Mouse (Mus musculus) erythroblast, embryonic 14.5 days (primary cell): ENCODE measurements around the gene Iqcd.

ENCODE experiments used
- GATA1 ChIP-seq: IDR thresholded peaks from 2 replicates; pipeline ENCODE4 v1.6.1; 2012; ENCODE audit warnings: low read length, inconsistent platforms, mixed read lengths
- TAL1 ChIP-seq: IDR thresholded peaks from 3 replicates; pipeline ENCODE4 v1.6.1; 2012; ENCODE audit warnings: low read length, inconsistent platforms, mixed read lengths

GRCm38 (mm10) chr5:120640094-120640493 is 51.3 kb downstream of the Iqcd start:
- no peak for TF ChIP-seq GATA1
- no peak for TF ChIP-seq TAL1
